Mouse (Mus musculus): Measurements from ENCODE around the gene Ehmt1. TPM values are rescaled to one million over a fixed set of nuclear protein-coding genes. Genes with fewer than 3 reads are reported as not detected.
"Not testable (repeated sequence)": the region's sequence is repeated elsewhere in the genome, so short reads cannot be mapped to it uniquely, and the experiment has no call there.

Gene Ehmt1
- 10 to 100 TPM; 47.4 to 78.5 (median 61.6) TPM for total RNA-seq (2022)

DNA sequence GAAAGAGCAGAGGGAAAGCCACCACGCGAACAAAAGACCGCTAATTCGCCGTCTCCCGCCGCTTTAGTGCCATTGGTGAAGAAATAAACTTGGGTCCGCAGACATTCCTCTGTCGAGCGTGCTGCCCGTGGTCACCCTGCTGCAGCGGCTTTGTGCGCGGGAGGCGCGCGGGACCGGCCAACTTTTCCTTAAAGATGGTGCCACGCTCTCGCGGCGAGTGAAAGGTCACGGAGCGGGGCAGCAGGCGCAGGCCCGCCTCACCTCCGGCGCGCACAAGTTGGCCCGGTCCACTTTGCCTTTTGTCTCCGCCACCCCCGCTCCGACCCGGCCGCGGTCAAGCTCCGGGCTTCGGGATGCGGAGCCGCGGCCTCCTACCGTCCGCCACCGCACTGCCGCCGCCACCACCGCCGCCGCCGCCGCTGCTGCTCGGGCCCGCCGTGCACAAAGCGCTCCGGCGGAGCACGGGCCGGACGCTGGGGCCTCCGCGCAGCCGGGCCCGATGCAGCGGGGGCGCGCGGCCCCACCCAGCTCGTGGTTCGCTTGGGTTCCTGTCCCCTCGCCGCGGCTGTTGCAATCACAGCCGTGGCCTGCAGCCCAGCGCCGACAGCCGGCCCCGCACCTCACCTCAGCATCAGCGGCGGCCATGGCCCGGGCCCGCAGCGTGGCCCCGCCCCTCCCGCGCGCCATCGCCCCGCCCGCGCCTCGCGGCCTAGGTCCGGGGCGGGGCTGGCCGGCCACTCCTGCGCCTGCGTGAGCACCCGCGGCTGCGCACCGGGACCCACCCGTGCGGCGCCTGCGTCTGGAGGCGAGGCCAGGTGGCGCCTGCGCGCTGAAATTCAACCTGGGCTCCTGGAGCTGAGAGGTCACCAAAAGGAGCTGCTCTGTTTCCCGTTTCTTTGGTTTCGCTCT is at the start of gene Ehmt1:
TSS of gene Ehmt1 (minus strand) at position 685 of the 909 bp plus-strand sequence.
- peak; percentile 91 for DNase-seq

DNA sequence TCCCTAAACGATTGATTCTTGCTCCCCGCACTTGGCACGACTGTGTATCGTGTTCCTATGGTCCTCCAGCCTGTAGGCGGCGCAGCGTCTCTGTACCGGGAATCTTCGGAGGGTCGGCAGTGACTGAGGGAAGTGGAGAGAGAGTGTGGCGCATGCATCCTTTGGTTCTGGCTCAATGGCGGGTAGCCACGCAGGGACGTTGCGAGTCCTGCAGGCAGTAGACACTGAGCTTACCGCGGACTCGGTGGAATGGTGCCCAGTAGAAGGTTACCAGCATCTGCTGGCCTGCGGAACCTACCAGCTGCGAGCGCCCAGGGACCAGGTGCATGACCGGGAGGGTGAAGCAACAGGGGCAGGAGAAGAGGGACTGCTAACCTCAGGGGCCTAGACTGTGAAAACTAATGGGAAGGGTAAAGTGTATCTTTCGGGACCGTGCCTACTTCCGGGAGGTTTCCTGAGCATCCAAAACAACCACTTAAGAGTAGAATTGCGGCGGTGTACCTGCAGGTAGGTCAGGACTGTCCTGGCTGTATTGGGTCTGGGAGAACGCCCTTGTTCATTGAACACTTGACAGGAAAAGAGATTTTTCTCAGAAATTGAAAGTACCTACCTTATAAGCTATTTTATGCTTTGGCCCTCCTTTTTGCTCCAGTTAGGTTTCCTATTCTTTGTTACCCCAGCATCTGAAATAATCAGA is 43.0 kb upstream of the Ehmt1 start, which contains the start of gene Dph7:
TSS of gene Dph7 (plus strand) at position 97 of the 697 bp plus-strand sequence.
- DNase-seq, result peak; percentile 68

- peak; percentile 40 for DNase-seq
Observed at GRCm38 (mm10) chr2:24960910-24961309, 41.5 kb upstream of the Ehmt1 start.

DNA sequence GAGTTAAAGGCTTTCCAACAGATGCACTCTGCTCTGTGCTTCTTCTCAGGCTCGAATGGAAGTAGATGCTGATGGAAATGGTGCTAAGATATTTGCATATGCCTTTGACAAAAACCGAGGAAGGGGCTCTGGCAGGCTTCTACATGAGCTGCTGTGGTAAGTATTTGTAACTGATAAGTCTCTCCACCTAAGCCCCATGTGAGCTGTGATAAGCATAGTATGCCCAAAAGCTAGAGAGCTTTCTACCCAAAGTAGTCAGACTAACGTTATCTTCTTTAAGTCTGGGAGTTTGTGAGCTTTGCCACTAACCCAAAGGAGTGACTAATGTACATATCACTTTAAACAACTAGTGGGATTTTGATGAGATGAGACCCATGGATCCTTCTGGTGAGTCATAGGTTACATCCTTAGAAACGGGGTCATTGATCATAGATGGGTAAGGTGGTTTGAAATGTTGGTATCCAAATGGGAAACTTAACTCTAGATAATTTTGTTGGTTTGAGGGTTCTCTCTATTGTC is 33.2 kb upstream of the Ehmt1 start:
- DNase-seq, result no peak

- DNase-seq, result no peak
Observed at GRCm38 (mm10) chr2:24950189-24950535, 30.7 kb upstream of the Ehmt1 start.

- peak; percentile 94 for DNase-seq
Observed at GRCm38 (mm10) chr2:24949421-24950188, 30.2 kb upstream of the Ehmt1 start, which contains the start of gene Zmynd19. Zmynd19 (plus strand) TSS chr2:24949792.

DNA sequence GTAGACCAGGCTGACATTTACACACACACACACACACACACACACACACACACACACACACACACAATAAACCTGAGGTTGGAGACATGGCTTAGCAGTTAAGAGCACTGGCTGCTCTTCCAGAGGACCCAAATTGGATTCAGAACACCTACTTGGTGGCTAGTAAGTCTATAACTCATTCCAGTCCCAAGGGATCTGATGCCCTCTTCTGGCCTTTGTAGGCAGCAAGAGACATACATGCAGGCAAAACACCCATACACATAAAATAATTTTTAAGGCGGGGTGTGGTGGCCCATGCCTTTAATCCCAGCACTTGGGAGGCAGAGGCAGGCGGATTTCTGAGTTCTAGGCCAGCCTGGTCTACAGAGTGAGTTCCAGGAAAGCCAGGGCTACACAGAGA is 24.9 kb upstream of the Ehmt1 start:
- DNase-seq, result not testable (repeated sequence)

- no peak for DNase-seq
Observed at GRCm38 (mm10) chr2:24942092-24942491, 22.7 kb upstream of the Ehmt1 start.

- peak; percentile 95 for DNase-seq
Observed at GRCm38 (mm10) chr2:24935057-24935796, 15.8 kb upstream of the Ehmt1 start, which contains the start of gene Arrdc1. Arrdc1 (minus strand) TSS chr2:24935252.

- no peak for DNase-seq
Observed at GRCm38 (mm10) chr2:24934441-24934963, 15.1 kb upstream of the Ehmt1 start.

DNA sequence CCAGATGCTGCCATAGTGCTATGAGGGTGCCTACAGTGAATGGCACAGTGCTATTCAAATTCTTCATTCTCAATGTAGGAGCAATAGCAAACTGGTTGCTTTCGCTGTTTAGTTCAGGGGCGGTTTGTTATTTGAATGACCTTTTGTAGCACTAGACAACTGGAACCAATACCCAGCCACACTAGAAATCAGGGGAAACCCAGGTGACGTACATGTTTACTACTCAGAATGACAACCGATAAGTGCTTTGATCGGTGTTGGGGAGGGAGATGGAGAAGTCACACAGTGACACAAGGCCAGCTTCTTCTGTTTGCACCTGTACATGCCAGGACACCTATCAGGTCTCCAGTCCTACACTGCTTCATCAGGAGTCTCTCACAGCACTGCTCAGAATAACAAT is 10.2 kb upstream of the Ehmt1 start:
- DNase-seq, result no peak

DNA sequence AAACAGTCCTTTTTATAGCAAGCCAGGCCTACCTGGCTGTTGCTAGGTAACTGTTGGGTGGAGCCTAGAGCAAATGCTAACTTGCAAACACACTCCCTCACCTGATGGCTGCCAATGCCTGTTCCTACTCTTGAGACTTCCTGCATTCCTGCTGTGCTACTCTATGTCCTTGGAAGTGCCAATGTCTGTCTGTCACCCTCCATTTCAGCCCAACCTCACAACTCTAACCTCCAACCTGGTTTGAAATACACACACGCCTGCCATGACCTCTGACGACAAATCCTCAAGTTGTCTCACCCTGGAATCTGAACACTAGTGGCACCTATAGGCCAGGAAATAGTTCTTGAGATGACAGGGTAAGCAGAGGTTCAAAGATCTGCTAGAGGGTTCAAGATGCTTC is 9.7 kb upstream of the Ehmt1 start:
- no peak for DNase-seq

DNA sequence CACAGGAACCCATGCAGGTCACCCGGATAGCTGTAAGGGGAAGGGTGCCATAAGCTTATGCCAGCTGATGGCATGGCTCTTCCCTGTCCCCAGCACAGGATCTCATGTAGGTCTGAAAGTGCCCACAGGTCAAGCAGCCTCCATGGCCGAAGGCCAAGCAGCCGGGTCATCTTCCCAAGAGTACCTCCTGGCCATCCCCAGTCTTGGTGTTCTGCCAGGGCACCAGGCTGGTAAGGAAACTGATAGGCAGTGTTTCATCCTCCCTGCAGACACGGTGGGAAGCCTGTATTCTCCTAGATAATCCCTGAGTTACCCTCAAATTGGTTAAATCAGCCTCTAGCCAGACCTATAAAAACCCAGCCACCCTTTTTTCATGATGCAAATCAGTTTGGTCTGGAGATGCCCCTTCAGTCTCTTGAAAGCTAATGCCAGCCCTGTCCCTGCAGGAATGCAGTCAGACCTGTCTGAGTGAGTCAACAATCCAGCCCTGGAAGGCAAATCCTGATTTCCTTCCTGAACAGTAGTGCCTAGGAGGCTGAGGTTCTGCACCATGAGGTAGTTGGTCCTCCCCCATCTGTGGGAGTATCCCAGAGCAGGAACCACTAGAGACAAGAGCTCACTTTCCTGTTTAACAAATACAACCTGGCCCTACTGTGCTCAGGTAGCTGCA is 8.5 kb upstream of the Ehmt1 start:
- DNase-seq, result no peak

DNA sequence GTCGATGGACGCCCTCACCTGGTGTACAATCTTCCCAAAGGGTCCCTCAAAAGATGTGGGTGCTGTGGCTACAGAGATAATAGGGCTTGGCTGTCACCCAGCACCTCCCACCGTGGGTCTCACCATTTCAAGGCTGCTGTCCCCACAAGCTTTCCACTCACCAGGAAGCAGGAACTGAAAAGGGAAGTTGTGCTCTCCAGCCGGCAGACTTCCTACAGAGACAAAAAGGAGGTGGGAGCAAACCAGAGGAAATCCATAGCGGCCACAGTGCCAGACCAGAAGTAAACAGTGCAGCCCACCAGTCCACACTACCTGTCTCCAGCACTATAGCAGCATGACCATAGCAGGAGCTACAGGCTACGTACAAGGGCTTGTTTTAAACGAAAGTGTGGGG is 7.5 kb upstream of the Ehmt1 start:
- DNase-seq, result no peak

DNA sequence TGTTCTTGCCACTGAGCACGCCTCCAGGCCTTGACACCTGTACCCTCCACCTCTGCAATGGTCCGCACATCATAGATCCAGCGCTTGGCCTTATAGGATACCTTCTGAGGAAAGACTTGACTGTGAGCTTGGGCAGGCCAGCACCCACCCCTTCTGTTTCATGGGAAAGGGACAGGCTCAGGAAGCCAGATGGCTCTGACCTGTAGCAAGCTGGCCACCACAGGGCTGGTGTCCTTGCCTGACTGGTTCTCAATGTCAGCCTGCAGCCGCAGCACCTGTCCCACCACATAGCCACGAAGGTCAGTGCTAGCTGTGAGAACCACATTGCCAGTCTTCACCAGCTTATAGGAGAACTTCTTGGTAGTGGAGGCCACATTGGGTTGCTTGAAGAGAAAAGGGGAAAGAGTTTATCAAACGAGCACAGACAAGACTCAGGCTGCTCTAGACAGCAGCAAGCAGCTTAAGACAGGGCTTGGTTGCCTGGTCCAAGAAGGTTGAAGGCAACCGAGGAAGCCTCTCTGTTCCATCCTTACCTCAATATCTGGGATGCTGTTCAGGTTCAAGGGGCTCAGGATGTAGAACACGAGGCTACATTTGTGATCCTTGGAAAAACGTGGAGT is 7.0 kb upstream of the Ehmt1 start:
- DNase-seq, result no peak

DNA sequence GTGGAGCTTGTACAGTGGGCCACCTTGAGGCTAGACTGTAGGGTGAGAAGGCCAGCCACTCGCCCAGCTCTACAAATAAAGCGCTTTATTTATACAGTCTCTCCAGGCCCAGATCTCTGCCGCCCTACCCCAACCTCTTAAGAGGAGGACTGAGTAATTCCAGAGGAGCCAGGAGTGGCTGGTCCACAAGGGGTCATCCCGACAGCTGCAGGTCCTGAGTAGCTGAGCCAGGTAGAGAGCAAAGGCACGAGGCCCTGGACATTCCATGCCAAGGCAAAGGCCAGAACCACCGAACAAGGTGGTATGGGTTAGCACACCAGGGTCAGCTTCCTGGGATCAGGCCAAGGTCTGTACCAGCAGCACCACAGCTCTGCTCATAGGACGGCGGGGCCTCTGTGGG is 5.9 kb upstream of the Ehmt1 start:
- DNase-seq, result no peak

DNA sequence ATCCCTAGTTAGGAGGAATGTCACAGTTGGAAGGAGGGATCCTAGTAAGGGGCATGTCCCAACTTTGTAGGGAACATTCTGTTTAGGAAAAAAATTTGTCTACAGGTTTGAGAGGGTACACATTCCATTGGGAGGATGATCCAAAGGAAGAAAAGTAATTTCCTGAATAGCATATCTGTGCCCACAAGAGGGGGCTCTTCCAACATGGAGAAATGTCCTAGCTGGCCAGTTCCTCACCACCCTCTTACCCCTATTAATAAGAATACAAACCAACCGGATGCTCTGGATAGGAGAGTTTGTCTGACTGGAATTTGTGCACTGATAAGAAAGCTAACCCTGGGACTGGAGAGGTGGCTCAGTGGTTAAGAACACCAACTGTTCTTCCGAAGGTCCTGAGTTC is 4.1 kb upstream of the Ehmt1 start:
- DNase-seq, result no peak

- no peak for DNase-seq
Observed at GRCm38 (mm10) chr2:24919839-24920175, 393 bp upstream of the Ehmt1 start.

- no peak for DNase-seq
Observed at GRCm38 (mm10) chr2:24914762-24915161, 4.7 kb downstream of the Ehmt1 start.

GRCm38 (mm10) chr2:24912589-24912988 is 6.8 kb downstream of the Ehmt1 start:
- no peak for DNase-seq

DNA sequence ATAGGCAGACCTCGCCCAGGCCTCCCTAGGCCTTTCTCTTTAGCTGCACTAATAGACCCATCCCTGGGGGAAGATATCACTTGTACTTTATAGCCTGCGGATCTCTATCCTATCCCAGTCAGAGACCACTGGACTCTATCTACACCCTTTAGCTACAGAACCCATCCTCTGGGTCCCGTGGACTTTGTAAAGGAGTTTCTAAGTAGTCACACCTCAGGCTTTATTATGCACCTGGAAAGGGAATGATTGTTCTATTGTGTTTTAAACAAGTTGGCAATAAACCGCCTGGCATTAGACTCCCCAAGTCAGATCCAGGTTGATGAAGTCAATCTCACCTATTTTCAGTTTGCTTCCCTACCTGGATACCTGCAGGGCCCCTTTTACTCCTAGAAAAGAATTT is 7.2 kb downstream of the Ehmt1 start:
- no peak for DNase-seq
